Mouse (Mus musculus): ENCODE results near the gene Znrf4. TPM values are rescaled to one million over a fixed set of nuclear protein-coding genes. Genes with fewer than 3 reads are reported as not detected.

Znrf4 gene
- polyA plus RNA-seq, 1 experiment: not detected

GRCm38 (mm10) chr17:56474831-56475581 lies 37.2 kb downstream of the Znrf4 start:
- TF ChIP-seq POLR2A (IDR thresholded peaks at IDR 0.05; ENCODE audit: insufficient read depth, low read depth, low read length): no peak
- no peak for TF ChIP-seq CTCF (IDR thresholded peaks at IDR 0.05; ENCODE audit: insufficient read depth, low read depth, low read length)
- H3K4me1 ChIP-seq (ENCODE audit: control insufficient read depth, insufficient read depth, low read length): peaks cover 67% of the 10 kb centered on the region
- peak overlapping the region; percentile 89 for H3K4me3 ChIP-seq (ENCODE audit: insufficient read depth, low read depth, low read length)
- 1% methylated on average over 24 of the region's 24 CpGs for WGBS
- H3K27ac ChIP-seq (ENCODE audit: insufficient read depth, low read depth, low read length): no peak overlapping the region

GRCm38 (mm10) chr17:56474311-56474830 lies 37.9 kb downstream of the Znrf4 start:
- WGBS: 2% methylated on average over 32 of the region's 32 CpGs
- TF ChIP-seq POLR2A (IDR thresholded peaks at IDR 0.05; ENCODE audit: insufficient read depth, low read depth, low read length): no peak
- TF ChIP-seq CTCF (IDR thresholded peaks at IDR 0.05; ENCODE audit: insufficient read depth, low read depth, low read length): no peak
- Histone ChIP-seq H3K4me3 (ENCODE audit: insufficient read depth, low read depth, low read length) (peak overlapping the region; percentile 89), H3K27ac (ENCODE audit: insufficient read depth, low read depth, low read length) (no peak overlapping the region; the same call in 1 of the 2 replicates), H3K4me1 (ENCODE audit: control insufficient read depth, insufficient read depth, low read length) (peaks cover 74% of the 10 kb centered on the region)

GRCm38 (mm10) chr17:56473611-56473905 lies 38.7 kb downstream of the Znrf4 start:
- H3K4me1 ChIP-seq (ENCODE audit: control insufficient read depth, insufficient read depth, low read length): peaks cover 77% of the 10 kb centered on the region
- no peak for TF ChIP-seq POLR2A (IDR thresholded peaks at IDR 0.05; ENCODE audit: insufficient read depth, low read depth, low read length)
- 4% methylated on average over 11 of the region's 11 CpGs for WGBS
- peak overlapping the region; percentile 89 for H3K4me3 ChIP-seq (ENCODE audit: insufficient read depth, low read depth, low read length)
- no peak overlapping the region for H3K27ac ChIP-seq (ENCODE audit: insufficient read depth, low read depth, low read length)

- TF ChIP-seq POLR2A (IDR thresholded peaks at IDR 0.05; ENCODE audit: insufficient read depth, low read depth, low read length): no peak
- TF ChIP-seq CTCF (IDR thresholded peaks at IDR 0.05; ENCODE audit: insufficient read depth, low read depth, low read length): peak; percentile 9; the same call in 1 of the 2 replicates
- H3K4me1 ChIP-seq (ENCODE audit: control insufficient read depth, insufficient read depth, low read length): peaks cover 77% of the 10 kb centered on the region
- peak overlapping the region; percentile 29; the same call in 1 of the 2 replicates for H3K27ac ChIP-seq (ENCODE audit: insufficient read depth, low read depth, low read length)
- H3K4me3 ChIP-seq (ENCODE audit: insufficient read depth, low read depth, low read length): peak overlapping the region; percentile 89
- WGBS: 2% methylated on average over 50 of the region's 50 CpGs
Measured at GRCm38 (mm10) chr17:56472733-56473610, 39.3 kb downstream of the Znrf4 start.

GRCm38 (mm10) chr17:56472121-56472520 lies 40.1 kb downstream of the Znrf4 start:
- TF ChIP-seq POLR2A (IDR thresholded peaks at IDR 0.05; ENCODE audit: insufficient read depth, low read depth, low read length) (no peak), CTCF (IDR thresholded peaks at IDR 0.05; ENCODE audit: insufficient read depth, low read depth, low read length) (no peak)
- Histone ChIP-seq H3K4me1 (ENCODE audit: control insufficient read depth, insufficient read depth, low read length) (peaks cover 83% of the 10 kb centered on the region), H3K27ac (ENCODE audit: insufficient read depth, low read depth, low read length) (no peak overlapping the region), H3K4me3 (ENCODE audit: insufficient read depth, low read depth, low read length) (peak overlapping the region; percentile 89)
- 15% methylated on average over 16 of the region's 16 CpGs for WGBS

GRCm38 (mm10) chr17:56471136-56471535 lies 41.1 kb downstream of the Znrf4 start:
- Histone ChIP-seq H3K4me3 (ENCODE audit: insufficient read depth, low read depth, low read length) (no peak overlapping the region), H3K4me1 (ENCODE audit: control insufficient read depth, insufficient read depth, low read length) (peaks cover 88% of the 10 kb centered on the region), H3K27ac (ENCODE audit: insufficient read depth, low read depth, low read length) (no peak overlapping the region)
- WGBS: 82% methylated on average over 5 of the region's 5 CpGs
- TF ChIP-seq POLR2A (IDR thresholded peaks at IDR 0.05; ENCODE audit: insufficient read depth, low read depth, low read length): no peak
- TF ChIP-seq CTCF (IDR thresholded peaks at IDR 0.05; ENCODE audit: insufficient read depth, low read depth, low read length): no peak

GRCm38 (mm10) chr17:56470571-56470970 lies 41.7 kb downstream of the Znrf4 start:
- H3K4me3 ChIP-seq (ENCODE audit: insufficient read depth, low read depth, low read length): no peak overlapping the region
- peaks cover 88% of the 10 kb centered on the region for H3K4me1 ChIP-seq (ENCODE audit: control insufficient read depth, insufficient read depth, low read length)
- TF ChIP-seq CTCF (IDR thresholded peaks at IDR 0.05; ENCODE audit: insufficient read depth, low read depth, low read length): no peak
- no peak for TF ChIP-seq POLR2A (IDR thresholded peaks at IDR 0.05; ENCODE audit: insufficient read depth, low read depth, low read length)
- no peak overlapping the region for H3K27ac ChIP-seq (ENCODE audit: insufficient read depth, low read depth, low read length)
- 40% methylated on average over 10 of the region's 10 CpGs for WGBS

- 11% methylated on average over 26 of the region's 26 CpGs for WGBS
- Histone ChIP-seq H3K4me3 (ENCODE audit: insufficient read depth, low read depth, low read length) (no peak overlapping the region), H3K4me1 (ENCODE audit: control insufficient read depth, insufficient read depth, low read length) (peaks cover 89% of the 10 kb centered on the region)
Measured at GRCm38 (mm10) chr17:56470001-56470436, 42.2 kb downstream of the Znrf4 start.

GRCm38 (mm10) chr17:56469275-56469674 lies 43.0 kb downstream of the Znrf4 start:
- no peak overlapping the region for H3K4me3 ChIP-seq (ENCODE audit: insufficient read depth, low read depth, low read length)
- H3K27ac ChIP-seq (ENCODE audit: insufficient read depth, low read depth, low read length): no peak overlapping the region
- H3K4me1 ChIP-seq (ENCODE audit: control insufficient read depth, insufficient read depth, low read length): peaks cover 86% of the 10 kb centered on the region
- TF ChIP-seq CTCF (IDR thresholded peaks at IDR 0.05; ENCODE audit: insufficient read depth, low read depth, low read length) (no peak), POLR2A (IDR thresholded peaks at IDR 0.05; ENCODE audit: insufficient read depth, low read depth, low read length) (no peak)
- 37% methylated on average over 8 of the region's 8 CpGs for whole genome bisulfite sequencing

More at GRCm38 (mm10) chr17:56470001-56470436, 42.2 kb downstream of the Znrf4 start:
- no peak for TF ChIP-seq CTCF (IDR thresholded peaks at IDR 0.05; ENCODE audit: insufficient read depth, low read depth, low read length)
- no peak for TF ChIP-seq POLR2A (IDR thresholded peaks at IDR 0.05; ENCODE audit: insufficient read depth, low read depth, low read length)
- no peak overlapping the region for H3K27ac ChIP-seq (ENCODE audit: insufficient read depth, low read depth, low read length)
